In genomic region chr3:89421810-89422473, GRCm38 (mm10) we compare ENCODE assay signal across 8 mouse cellular contexts. TPM values are rescaled to one million over a fixed set of nuclear protein-coding genes. Genes with fewer than 3 reads are reported as not detected.
DNase-seq lines count a peak whose midpoint lies in the region; ATAC-seq and TF ChIP-seq lines count a peak whose summit lies in the region.

No protein-coding gene starts in this region.

- H3K27ac ChIP-seq in lung, embryonic 14.5 days (ENCODE audit: low read depth) = peak overlapping the region; percentile 99
- H3K27ac ChIP-seq in embryonic fibroblast, embryonic 13.5 days (ENCODE audit: insufficient read depth, low read length) = peak overlapping the region; percentile 27
- peak overlapping the region; percentile 98 for H3K27ac ChIP-seq in intestine, embryonic 14.5 days (ENCODE audit: low read depth)

- peak overlapping the region; percentile 61 for H3K9ac ChIP-seq in lung, embryonic 14.5 days
- H3K9ac ChIP-seq in intestine, embryonic 14.5 days (ENCODE audit: low read length) = peak overlapping the region; percentile 61

- no peaks in the 10 kb centered on the region for H3K27me3 ChIP-seq in lung, embryonic 14.5 days (ENCODE audit: insufficient read depth, low read length)
- no peaks in the 10 kb centered on the region for H3K27me3 ChIP-seq in intestine, embryonic 14.5 days (replicated peaks; ENCODE audit: control insufficient read depth, insufficient read depth, low read length)

- peak overlapping the region; percentile 55 for H3K4me3 ChIP-seq in lung, embryonic 14.5 days (ENCODE audit: low read depth, low read length)
- peak overlapping the region; percentile 66 for H3K4me3 ChIP-seq in embryonic fibroblast, embryonic 13.5 days (ENCODE audit: insufficient read depth, low read length)
- H3K4me3 ChIP-seq in intestine, embryonic 14.5 days (ENCODE audit: low read depth, low read length) = peak overlapping the region; percentile 53

- peaks cover 39% of the 10 kb centered on the region for H3K36me3 ChIP-seq in lung, embryonic 14.5 days (ENCODE audit: insufficient read depth)
- H3K36me3 ChIP-seq in intestine, embryonic 14.5 days (ENCODE audit: control insufficient read depth, insufficient read depth, low read length) = peaks cover 28% of the 10 kb centered on the region

- peak; percentile 47 for TF ChIP-seq POLR2A in embryonic fibroblast, embryonic 13.5 days (IDR thresholded peaks at IDR 0.05; ENCODE audit: low read depth, low read length)

- peaks cover 13% of the 10 kb centered on the region; the same call in 1 of the 2 replicates for H3K4me1 ChIP-seq in lung, embryonic 14.5 days (ENCODE audit: insufficient read depth)
- H3K4me1 ChIP-seq in embryonic fibroblast, embryonic 13.5 days (ENCODE audit: control insufficient read depth, insufficient read depth, low read length) = 0 out of 2 replicates have a peak, but pooled peaks cover 4% of the 10 kb centered on the region
- peaks cover 41% of the 10 kb centered on the region for H3K4me1 ChIP-seq in intestine, embryonic 14.5 days (replicated peaks; ENCODE audit: control insufficient read depth, insufficient read depth, low read length)

- peak overlapping the region; percentile 86 for H3K4me2 ChIP-seq in lung, embryonic 14.5 days
- H3K4me2 ChIP-seq in intestine, embryonic 14.5 days (ENCODE audit: low read length) = peak overlapping the region; percentile 98

- DNase-seq in lung, embryonic 14.5 days = peak; percentile 58
- DNase-seq in lung, adult 18-20 months = no peak
- DNase-seq in intestine, embryonic 14.5 days (ENCODE audit: low spot score) = peak; percentile 61
- DNase-seq in lung, postnatal 36 days = peak; percentile 38
- DNase-seq in spleen, postnatal 4 days (ENCODE audit: low spot score in 2 of 2) = no peak
- DNase-seq in thymus, postnatal 25 days = no peak
- no peak for DNase-seq in left cerebral cortex, adult 9 months (ENCODE audit: low spot score in 2 of 2)

- ATAC-seq in lung, embryonic 14.5 days (ENCODE audit: insufficient read depth) = no peak
- ATAC-seq in intestine, embryonic 14.5 days (replicated peaks; ENCODE audit: low FRiP score, low TSS enrichment, low read depth) = no peak

- no peaks in the 10 kb centered on the region for H3K9me3 ChIP-seq in lung, embryonic 14.5 days (ENCODE audit: low read depth, low read length)
- no peaks in the 10 kb centered on the region for H3K9me3 ChIP-seq in intestine, embryonic 14.5 days (ENCODE audit: control insufficient read depth, low read length)

- 7% methylated on average over 21 of the region's 22 CpGs for WGBS in lung, embryonic 14.5 days
- 9% methylated on average over 22 of the region's 22 CpGs for WGBS in intestine, embryonic 14.5 days

- TF ChIP-seq CTCF in lung, embryonic 14.5 days (IDR thresholded peaks at IDR 0.05; ENCODE audit: low read depth) = no peak
- no peak for TF ChIP-seq CTCF in embryonic fibroblast, embryonic 13.5 days (IDR thresholded peaks at IDR 0.05; ENCODE audit: borderline replicate concordance, insufficient read depth, low read length)

RNA-seq across cellular contexts. Expression of gene Shc1, which starts 3.7 kb away (rescaled TPM):
- polyA plus RNA-seq in lung, embryonic 14.5 days (2014; fragmentation: Nextera tagmentation; extraction: Ambion mirVana) = 69.5 and 75.2 TPM in 2 replicates
- 224 and 227 TPM in 2 replicates for polyA plus RNA-seq in embryonic fibroblast, embryonic 13.5 days (2011; ENCODE audit: insufficient read length, low read depth, missing spikeins)
- 65.1 and 71.4 TPM in 2 replicates for polyA plus RNA-seq in intestine, embryonic 14.5 days (2014; fragmentation: Nextera tagmentation; extraction: Ambion mirVana)

RNA-seq across cellular contexts. Expression of gene Cks1b, which starts 3.8 kb away (rescaled TPM):
- 655 and 692 TPM in 2 replicates for polyA plus RNA-seq in lung, embryonic 14.5 days (2014; fragmentation: Nextera tagmentation; extraction: Ambion mirVana)
- 142 and 174 TPM in 2 replicates for polyA plus RNA-seq in embryonic fibroblast, embryonic 13.5 days (2011; ENCODE audit: insufficient read length, low read depth, missing spikeins)
- polyA plus RNA-seq in intestine, embryonic 14.5 days (2014; fragmentation: Nextera tagmentation; extraction: Ambion mirVana) = 510 and 525 TPM in 2 replicates

RNA-seq across cellular contexts. Expression of gene Pygo2, which starts 8.1 kb away (rescaled TPM):
- polyA plus RNA-seq in lung, embryonic 14.5 days (2014; fragmentation: Nextera tagmentation; extraction: Ambion mirVana) = 54.0 and 56.8 TPM in 2 replicates
- 42.4 and 45.2 TPM in 2 replicates for polyA plus RNA-seq in embryonic fibroblast, embryonic 13.5 days (2011; ENCODE audit: insufficient read length, low read depth, missing spikeins)
- polyA plus RNA-seq in intestine, embryonic 14.5 days (2014; fragmentation: Nextera tagmentation; extraction: Ambion mirVana) = 40.8 and 45.5 TPM in 2 replicates

RNA-seq across cellular contexts. Expression of gene Flad1, which starts 10.3 kb away (rescaled TPM):
- polyA plus RNA-seq in lung, embryonic 14.5 days (2014; fragmentation: Nextera tagmentation; extraction: Ambion mirVana) = 18.1 and 18.2 TPM in 2 replicates
- polyA plus RNA-seq in embryonic fibroblast, embryonic 13.5 days (2011; ENCODE audit: insufficient read length, low read depth, missing spikeins) = 10.9 and 11.2 TPM in 2 replicates
- 28.3 and 28.7 TPM in 2 replicates for polyA plus RNA-seq in intestine, embryonic 14.5 days (2014; fragmentation: Nextera tagmentation; extraction: Ambion mirVana)

RNA-seq across cellular contexts. Expression of gene Pbxip1, which starts 14.6 kb away (rescaled TPM):
- 13.6 and 14.7 TPM in 2 replicates for polyA plus RNA-seq in lung, embryonic 14.5 days (2014; fragmentation: Nextera tagmentation; extraction: Ambion mirVana)
- polyA plus RNA-seq in embryonic fibroblast, embryonic 13.5 days (2011; ENCODE audit: insufficient read length, low read depth, missing spikeins) = 90.9 and 91.6 TPM in 2 replicates
- 18.8 and 20.3 TPM in 2 replicates for polyA plus RNA-seq in intestine, embryonic 14.5 days (2014; fragmentation: Nextera tagmentation; extraction: Ambion mirVana)

Comparison
In these comparisons a context has a peak if more than half of its experiments do, and no peak if none do; other contexts are left out.
1. DNase-seq: peak in lung, embryonic 14.5 days (single experiment), intestine, embryonic 14.5 days (single experiment) and lung, postnatal 36 days (single experiment); none in lung, adult 18-20 months (0 of 2), spleen, postnatal 4 days (0 of 2), thymus, postnatal 25 days (single experiment) and left cerebral cortex, adult 9 months (0 of 2).
2. H3K27ac ChIP-seq: peak in every context shown above with its lines; median percentile 99 in lung, embryonic 14.5 days; 98 in intestine, embryonic 14.5 days; 27 in embryonic fibroblast, embryonic 13.5 days.
3. Peak in every context shown above with its lines, with median percentiles within 50 percentile points of each other: H3K4me3 ChIP-seq.